Mouse (Mus musculus): ENCODE data around the gene Nfat5.
A peak's percentile ranks its signal among the peaks of the same experiment; 100 is the strongest.

Gene Nfat5

DNA sequence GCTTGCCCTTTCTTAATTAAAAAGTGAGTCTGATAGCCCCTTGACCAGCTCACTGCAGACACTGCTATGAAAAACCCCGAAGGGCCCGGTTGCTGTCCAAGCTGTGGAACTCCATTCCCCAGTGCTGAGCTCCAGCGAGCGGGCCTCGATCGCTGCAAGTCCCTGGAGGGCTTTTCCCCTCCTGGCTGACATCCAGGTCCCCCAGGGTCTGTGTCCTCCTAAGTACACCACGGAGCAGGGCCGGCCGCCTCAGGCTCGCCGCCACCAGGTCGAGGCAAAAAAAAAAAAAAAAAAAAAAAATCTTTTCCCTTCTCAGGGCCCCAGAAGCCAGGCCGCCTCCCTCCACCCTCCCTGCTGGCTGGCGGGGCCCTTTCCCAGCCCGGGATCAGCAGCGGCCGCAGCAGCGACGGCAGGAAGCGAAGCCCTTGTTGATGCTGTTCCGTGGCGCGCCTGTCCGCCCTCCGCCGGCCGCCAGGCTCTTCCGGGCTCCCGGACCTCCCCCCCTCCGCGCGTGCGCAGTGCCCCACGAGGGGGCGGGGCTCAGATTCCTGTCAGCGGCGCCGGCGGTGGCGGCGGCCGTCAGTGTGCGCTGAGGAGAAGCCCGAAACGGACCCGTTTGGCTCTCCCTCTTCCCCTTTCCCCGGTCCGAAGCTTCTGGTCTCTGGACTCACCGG lies at the start of gene Nfat5:
Gene Nfat5 (plus strand): TSS at position 543 of the 674 bp plus-strand sequence.
- peak; percentile 100 for DNase-seq

DNA sequence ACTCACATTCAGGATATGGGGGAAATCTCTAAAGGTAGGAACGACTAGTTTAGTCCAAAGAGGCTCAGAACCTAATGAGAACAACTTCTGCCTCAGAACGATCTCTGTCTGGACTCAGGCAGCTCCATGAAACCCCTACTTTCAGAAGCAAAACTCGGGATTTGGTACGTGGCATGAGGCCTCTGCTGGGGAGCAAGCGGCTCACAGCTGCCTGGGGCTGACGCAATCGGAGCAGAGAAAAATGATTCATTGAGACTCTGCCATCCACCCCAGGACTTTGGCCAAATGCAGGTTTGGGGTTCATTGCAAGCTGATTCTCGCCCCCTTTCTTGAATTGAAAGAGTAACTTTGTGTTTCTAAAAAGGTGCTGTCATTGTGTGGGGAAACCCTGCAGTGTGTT lies 49.1 kb upstream of the Nfat5 start:
- DNase-seq = no peak

DNA sequence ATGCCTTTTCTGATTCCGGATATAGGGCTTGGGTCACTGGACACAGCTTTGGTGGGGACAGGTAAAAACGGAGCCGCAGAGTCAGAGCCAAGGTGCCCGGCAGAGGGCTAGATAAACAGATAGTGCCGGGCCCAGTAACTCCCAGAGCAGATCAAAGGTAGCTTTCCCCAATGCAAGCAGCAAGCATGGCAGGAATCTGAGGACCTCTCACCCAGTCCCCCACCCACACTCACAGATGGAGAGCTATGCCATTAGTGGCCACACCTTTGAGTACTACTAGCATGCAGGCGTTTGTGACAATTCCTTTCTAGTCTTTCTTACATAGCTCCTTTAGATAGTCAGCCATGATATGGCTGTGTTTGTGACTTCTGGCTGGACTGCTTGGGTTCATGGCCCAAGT lies 44.8 kb upstream of the Nfat5 start:
- no peak for DNase-seq

DNA sequence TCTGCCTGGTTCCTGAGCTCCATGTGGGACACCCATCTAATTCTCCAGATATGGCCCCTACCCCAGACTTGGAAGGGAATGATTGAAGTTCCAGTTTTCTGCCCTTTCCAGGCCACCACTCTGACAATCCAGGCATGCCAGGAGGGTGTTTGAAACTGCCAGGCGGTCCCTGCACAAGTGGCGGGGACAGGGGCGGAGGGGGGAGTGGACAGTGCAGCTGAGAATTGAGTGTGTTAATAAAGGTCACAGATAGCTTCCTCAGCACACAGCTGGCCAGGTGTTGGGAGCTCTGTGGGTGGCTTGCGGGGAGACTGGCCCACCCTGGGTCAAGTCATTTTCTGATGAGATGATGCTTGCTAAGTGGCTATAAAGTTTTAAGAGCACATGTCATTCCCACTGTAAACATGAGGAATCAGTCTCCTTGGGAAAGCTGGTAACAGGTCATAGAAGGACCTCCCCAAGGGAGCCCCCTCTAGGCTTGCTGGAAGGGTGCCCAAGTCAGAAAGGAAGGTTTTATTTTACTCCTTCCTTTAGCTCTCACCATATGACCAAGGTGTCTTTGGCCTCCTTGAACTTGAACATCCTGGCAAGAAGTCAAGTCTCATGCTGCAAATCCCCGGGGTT lies 41.7 kb upstream of the Nfat5 start:
- DNase-seq = no peak

DNA sequence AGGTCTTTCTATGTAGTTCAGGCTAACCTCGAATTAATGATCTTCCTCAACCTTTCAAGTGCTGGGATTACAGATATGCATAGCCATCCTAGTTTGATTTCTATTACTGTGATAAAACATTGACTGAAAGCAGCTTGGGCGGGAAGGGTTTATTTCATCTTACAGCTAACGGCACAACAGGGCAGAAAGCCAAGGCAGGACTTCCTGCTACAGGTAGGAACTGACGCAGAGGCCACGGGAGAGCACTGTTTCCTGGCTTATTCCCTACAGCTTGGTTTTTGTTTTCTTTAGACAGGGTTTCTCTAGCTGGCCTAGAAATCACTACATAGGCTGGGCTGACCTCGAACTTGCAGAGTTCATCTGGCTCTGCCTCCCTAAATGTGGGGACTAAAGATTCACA lies 40.1 kb upstream of the Nfat5 start:
- peak; percentile 9 for DNase-seq

DNA sequence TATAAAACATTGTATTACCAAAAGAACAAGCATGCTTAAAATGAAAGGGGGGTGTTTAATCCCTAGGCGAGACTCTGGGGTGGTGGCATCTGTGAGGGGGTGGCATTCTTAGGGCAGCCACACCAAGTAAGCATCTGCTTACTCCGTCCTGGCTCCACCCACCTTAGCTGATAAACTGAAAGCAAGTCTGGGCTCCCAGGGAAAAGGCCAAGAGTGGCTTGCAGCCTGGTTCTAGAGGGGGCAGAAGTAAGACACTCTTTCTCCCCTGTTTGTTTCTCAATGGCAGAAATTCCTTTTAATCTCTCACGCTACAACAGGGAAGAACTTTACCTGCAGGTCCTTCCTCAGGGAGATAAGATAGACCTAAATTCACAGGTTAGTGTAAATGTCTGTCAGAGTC lies 38.9 kb upstream of the Nfat5 start:
- DNase-seq = peak; percentile 9

DNA sequence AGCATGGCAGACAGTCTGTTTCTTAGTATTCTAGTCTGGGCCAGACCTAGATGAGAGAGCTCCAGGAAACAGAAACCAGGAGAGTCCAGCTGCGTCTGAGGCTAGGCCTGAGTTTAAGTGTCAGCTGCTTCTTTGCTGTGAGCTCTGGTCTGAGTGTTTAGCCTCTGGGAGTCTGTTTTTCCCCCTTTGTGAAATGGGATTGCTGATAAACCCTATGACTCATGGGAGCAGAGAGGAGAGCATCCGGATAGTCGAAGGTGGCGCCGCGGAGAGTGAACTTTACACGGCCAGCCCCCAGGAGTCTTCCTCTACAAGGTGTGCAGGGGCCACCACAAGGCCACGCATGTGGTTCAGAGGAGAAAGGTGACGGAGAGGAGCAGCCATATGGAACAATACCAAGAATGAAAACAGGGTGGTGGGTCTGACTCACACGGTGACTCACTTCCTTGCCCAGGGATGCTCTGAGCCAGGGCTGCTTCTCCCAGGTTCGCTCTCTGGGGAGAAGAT lies 38.3 kb upstream of the Nfat5 start:
- peak; percentile 9 for DNase-seq

DNA sequence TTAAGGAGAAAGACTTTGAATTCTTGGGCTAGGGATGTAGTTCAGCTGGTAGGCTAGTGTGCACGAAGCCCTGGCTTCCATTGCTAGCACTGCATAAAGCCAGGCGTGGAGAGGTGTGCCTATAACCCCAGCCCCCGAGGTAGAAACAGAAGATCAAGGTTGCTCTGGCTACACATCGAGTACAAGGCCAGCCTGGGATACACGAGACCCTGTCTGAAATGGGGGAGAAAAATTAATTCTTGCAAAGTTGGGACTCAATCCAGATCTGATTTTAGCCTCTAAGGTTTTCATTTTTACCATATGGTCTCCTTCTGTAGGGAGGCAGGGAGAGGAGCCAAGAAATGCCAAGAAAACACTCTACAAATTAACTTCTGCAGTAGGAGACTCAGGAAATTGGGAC lies 36.0 kb upstream of the Nfat5 start:
- no peak for DNase-seq

DNA sequence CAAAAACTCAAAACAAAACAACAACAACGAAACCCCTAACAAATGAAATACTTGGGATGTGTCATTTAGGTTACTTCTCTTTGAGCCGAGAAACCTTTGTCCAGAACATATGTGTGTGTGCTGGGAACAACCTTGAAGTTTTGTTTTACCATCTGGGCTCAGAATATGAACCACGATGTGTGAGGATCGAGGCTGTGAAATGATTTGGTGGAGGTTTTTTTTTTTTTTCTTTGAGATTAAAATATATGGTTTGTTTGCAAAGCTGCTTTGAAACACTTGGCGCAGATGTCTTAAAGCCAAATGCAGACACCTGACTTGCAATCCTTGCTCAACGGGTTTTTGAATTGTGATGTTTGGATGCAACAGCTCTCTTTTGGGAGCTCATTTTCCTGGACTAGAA lies 33.1 kb upstream of the Nfat5 start:
- DNase-seq = no peak

DNA sequence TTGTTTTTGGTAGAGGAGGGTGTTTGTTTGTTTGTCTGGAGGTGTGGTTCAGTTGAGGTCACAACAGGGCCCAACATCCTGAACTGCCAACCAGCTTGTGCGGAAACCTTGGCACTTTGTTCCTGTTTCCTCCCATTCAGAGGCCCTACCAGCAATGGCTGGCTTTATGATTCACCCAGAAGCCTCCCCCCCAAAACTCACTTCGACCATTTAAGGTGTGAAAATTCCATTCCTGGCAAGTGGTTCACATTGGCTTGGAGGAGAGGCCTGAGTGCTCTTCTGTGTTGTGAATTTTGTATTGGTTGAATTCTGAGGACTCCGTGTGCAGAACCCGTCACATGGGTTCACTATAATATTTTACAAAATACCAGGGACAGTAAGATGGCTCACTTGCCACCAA lies 32.1 kb upstream of the Nfat5 start:
- DNase-seq = no peak

DNA sequence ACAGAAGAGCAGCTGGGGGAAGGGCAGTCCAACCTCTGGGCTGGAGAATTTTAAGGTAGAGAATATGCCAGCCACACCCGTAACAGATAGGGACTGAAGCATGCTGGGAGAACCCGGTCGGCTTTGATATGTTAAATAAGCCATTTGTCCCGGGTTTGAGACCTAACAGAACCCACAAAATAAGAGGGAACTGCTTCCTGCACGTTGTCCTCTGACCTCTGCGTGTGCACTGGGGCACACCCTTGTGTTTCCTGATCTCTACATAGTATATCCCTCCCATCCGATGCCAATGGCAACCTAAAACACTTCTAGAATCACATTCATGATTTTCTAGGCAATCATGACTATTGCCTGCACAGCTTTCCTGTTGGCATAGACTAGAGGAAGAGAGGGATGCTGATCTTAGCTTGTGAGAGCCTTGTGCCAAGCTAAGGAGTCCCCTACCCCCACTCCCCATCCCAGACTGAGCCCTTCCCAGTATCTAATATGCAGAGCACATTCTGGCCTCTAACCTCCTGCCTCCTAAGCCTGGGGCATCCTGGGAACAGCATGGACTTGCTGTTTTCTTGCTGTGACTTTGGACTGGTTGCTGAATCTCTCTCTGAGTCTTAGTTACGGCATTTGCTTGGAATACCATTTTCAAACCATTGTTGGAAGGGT lies 31.1 kb upstream of the Nfat5 start:
- DNase-seq = no peak

DNA sequence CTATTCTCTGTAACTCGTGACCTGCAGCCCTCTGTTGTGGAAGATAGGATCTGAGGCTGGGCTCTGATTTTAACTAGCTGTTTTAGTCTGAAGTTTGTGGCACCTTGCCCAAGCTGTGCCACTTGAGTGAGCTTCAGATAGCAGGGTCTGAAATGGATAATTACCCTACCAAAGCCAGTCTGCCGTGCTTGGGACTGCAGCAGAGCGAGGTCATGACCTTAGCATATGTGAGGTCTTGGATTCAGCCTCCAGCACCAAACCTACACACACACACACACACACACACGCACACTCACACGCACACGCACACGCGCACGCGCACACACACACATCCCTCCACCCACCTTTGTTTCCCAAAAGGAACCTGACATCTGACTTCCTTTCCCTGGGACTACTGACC lies 27.5 kb upstream of the Nfat5 start:
- DNase-seq = peak; percentile 65

DNA sequence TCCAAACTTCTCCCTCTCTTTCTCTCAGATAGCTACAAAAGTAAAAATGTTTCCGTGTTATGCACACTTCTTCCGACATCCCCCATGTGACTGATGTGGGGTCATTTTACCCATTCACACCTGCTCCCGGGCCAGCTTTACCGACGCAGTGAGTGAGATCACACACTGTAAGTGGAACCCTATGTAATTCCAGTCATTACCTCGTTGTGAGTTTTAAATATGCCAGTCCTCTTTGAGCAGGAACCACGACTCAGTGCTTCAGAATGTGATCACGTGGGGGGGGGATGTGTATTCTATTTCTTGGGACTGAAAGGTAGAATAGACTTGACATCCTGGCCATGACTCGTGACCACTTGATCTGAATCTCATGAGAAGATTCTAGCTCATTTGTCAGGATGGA lies 24.8 kb upstream of the Nfat5 start:
- no peak for DNase-seq

DNA sequence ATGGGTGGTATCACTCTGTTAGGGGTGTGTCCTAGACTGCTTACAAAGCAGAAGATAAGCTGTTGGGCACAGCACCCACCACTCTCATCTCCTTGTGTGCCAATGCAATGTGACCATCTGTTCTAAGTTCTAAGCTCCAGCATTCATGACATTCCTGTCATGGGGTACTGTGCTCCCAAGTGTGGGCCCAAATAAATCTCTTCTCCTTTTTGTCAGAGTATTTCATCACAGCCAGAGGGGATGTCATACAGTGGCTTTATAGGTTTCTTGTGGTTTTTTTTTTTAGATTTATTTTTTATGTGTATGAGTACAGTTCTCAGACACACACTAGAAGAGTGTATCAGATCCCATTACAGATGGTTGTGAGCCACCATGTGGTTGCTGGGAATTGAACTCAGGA lies 24.1 kb upstream of the Nfat5 start:
- DNase-seq = no peak

DNA sequence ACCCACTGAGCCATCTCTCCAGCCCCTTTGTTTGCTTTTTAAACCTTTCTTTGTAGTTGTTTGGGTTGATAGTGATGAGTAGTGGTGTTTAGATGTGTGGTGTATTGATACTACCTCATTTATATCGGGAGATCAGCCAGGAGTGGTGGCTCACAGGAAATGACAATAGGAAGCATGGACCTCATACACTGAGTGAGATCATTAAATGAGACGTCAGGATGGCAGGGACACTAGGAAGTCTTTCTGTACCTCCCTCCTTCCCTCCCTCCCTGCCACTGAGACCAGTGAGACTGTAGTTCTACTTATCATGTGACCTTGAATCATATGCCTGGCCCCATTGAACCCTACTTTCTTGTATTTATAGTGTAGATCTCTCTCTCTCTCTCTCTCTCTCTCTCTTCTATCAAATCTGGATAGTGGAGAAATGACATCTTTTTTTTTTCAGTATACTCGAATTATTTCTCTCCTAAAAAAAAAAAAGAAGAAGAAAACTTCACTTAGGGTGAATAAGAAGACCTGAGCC lies 23.6 kb upstream of the Nfat5 start:
- DNase-seq = no peak

DNA sequence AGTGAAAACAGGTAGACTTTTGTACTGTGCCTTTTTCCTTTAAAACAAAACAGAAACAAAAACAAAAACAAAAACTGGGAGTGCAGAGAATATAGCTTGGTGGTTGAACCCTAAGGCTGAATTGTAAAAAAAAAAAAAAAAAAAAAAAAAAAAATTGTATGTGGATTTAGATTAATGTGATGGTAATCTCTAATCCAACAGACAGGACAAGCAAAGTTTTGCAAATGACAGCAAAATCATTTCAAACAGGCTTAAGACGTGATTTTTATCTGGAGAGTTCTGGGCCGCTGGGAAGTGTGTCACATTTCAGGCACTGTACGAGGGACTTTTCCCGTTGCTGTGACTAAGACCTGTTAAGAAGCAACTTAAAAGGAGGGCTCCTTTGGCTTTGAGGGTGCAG lies 23.0 kb upstream of the Nfat5 start:
- no peak for DNase-seq

DNA sequence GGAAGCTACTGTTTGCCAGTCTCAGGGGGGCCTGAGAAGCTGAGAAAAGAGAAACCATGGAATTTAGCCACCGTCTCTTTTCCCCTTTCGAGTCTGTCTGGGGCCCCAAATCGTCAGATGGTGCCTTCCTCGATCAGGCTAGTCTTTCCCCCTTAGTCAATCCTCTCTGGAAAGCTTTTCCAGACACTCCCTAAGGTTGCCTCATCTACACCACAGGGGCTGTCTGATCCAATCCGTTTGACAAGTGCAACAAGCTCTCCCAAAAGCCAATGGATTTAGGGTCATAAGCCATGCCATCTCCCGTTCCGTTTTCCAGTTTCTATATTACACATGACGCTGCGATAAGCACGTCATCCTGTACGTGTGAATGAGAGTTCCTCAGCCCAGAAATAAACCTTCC lies 22.5 kb upstream of the Nfat5 start:
- DNase-seq = no peak

DNA sequence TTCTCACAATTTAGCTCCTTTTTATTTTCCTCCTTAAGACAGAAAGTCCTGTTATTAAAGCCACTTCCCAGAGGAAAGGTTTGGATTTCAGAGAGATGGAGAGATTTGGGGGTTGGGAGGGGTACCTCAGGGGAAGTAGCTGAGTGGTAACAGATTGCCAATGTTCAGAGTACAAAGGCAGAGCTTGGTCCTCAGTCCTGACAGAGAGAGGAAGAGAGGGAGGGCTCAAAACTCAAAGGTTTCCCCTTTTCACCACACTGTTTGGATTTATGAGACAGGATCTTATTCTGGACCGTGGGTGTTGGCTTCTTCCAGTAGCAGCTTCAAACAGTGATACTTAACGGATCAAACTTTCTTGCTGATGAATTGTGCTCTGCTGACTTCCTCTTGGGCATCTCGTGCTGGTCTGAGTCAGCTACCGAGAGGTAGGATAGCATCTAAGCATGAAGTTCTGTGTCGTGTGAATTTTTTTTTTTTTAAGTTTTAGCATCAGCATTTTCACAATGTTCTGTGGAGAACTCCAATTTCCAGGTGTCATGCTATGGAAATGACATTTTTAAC lies 15.9 kb upstream of the Nfat5 start:
- no peak for DNase-seq

DNA sequence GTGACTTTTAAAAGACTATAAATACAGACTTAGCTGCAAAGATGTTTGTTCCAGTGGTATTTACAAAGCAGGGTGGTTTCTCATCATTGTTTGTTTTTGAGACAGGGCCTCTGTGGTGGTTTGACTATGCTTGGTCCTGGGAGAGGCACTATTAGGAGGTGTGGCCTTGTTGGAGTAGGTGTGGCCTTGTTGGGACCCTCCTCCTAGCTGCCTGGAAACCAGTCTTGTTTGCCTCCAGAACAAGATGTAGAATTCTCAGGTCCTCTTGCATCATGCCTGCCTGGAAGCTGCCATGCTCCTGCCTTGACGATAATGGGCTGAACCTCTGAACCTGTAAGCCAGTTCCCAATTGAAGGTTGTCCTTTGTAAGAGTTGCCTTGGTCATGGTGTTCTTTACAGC lies 14.7 kb upstream of the Nfat5 start:
- no peak for DNase-seq

DNA sequence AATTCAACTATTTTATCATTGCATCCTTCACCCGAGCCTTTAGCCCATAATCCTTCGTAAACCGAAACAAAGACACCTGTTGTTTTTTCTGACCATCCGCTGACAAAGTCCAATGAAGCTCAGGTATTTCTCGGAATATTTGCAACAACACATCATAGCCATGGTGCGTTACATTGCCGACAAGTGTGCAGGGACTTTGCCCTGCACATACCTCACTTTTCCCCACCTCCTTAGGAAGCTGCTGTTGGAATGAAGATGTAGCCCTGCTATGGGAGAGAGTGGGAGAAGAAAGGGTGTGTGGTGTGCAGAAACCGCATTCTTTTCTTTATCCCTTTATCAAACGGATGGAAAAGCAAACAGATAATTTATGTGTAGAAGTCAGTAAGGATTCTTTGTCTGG lies 6.6 kb upstream of the Nfat5 start:
- no peak for DNase-seq

DNA sequence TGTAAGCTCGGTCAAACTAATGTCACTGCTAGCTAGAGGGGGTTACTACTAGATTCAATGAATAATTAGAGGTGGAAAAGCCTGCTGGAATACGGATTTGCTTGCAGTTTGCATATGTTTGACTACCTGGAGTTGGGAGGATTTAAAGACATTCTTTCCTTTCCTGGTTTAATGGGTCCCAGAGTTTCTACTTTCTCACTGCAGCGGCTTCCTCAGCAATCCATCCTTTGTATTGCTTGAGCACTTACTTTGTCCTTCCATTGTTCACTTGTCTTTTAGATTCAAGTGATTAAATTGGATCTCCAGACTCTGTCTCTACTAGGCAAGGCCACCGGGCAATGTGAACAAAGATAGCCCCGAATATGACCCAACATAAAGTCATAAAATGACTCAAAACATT lies 5.7 kb upstream of the Nfat5 start:
- DNase-seq = no peak

DNA sequence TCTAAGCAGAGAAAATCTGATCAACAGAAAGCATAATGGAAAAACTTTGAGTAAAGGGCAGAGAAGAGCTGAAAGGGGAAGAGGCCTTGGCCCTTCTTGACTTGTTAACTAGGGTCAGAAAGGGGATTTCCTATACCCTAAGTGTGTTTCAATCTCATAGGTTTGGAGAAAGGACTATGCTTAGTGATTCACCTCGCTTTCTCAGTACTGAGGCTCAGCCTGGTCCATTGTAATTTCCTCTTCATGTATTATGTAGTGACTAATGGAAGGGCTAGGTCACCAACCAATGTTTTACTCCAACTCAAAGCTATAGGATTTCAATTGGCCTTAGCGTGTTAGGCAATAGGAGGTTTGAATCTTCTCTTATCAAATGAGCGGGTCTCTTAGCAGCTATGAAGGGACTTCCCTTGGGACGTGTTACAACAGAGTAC lies 2.1 kb upstream of the Nfat5 start:
- no peak for DNase-seq

DNA sequence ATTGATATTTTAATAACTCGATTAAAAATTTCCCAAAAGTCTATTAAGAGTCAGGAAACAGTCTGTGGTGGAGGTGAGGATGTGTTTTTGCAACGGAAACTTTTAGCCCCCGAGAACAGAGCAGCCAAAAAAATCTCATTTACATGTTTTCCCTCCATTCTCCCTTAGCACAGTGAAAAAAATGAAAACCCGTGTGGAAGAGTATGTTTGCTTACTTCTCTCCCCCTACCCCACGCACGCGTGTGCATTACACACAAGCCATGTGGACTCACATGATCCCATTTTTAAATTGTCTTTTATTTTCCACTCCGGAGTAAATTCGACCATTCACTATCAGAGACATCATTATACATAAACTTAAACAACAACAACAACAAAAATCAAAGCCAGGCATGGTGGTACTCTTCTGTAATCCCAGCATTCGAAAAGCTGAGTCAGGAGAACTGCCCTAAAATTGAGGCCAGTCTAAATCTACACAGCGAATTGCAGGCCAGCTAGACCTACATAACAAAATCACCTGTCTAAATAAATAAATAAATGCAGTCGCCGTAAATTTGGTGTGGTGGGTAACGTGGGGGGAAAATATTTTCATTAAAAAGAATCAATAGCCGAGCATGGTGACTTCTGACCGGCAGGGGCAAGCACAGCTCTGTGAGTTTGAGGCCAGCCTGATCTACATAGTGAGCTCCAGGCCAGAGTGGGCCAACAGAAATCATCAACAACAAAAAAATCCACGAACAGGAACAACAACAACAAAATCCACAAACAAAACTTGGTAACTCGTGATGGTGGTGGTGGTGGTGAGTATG lies 947 bp upstream of the Nfat5 start:
- DNase-seq = no peak
